Mouse (Mus musculus): ENCODE data around the gene Nfu1. TPM values are rescaled to one million over a fixed set of nuclear protein-coding genes. Genes with fewer than 3 reads are reported as not detected.
"Not testable (repeated sequence)": the region's sequence is repeated elsewhere in the genome, so short reads cannot be mapped to it uniquely, and the experiment has no call there.

Gene Nfu1
- polyA plus RNA-seq, 1 experiment from 2014 or later: 104 TPM

- 79% methylated on average over 5 of the region's 5 CpGs for WGBS
- Histone ChIP-seq H3K4me1 (replicated peaks) (no peaks in the 10 kb centered on the region), H3K27me3 (ENCODE audit: insufficient read depth, poor library complexity, severe bottlenecking) (no peaks in the 10 kb centered on the region), H3K9me3 (no peaks in the 10 kb centered on the region), H3K27ac (no peak overlapping the region), H3K4me3 (no peak overlapping the region), H3K36me3 (peaks cover 35% of the 10 kb centered on the region)
- no peak for DNase-seq (ENCODE audit: low spot score)
Observed at GRCm38 (mm10) chr6:86996629-86997307, 12.3 kb upstream of the Nfu1 start.

GRCm38 (mm10) chr6:86997360-86997759, 11.7 kb upstream of the Nfu1 start:
- Histone ChIP-seq H3K27ac (no peak overlapping the region), H3K9me3 (no peaks in the 10 kb centered on the region), H3K27me3 (ENCODE audit: insufficient read depth, poor library complexity, severe bottlenecking) (no peaks in the 10 kb centered on the region), H3K4me3 (no peak overlapping the region), H3K4me1 (replicated peaks) (no peaks in the 10 kb centered on the region), H3K36me3 (peaks cover 35% of the 10 kb centered on the region)
- DNase-seq (ENCODE audit: low spot score): no peak
- WGBS: 97% methylated on average over 6 of the region's 6 CpGs

DNA sequence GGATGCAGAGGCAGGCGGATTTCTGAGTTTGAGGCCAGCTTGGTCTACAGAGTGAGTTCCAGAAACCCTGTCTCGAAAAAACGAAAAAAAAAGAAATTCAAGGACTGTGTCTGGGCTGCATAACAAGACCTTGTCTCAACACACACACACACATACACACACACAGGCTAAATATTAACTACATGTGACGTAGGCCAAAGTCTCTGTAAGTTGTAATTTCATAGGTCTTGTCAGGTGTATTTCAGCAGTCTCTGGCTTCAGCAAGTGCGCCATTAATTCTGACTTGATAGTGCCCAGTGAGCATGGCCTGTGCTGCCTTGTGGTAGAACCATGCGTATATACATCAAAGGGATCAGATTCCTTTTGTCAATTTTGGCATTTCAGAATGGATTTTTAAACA, 7.0 kb upstream of the Nfu1 start:
- H3K36me3 ChIP-seq: peaks cover 16% of the 10 kb centered on the region
- H3K4me1 ChIP-seq (replicated peaks): no peaks in the 10 kb centered on the region
- 89% methylated on average over 6 of the region's 6 CpGs for WGBS
- no peak overlapping the region for H3K27ac ChIP-seq
- no peak for DNase-seq (ENCODE audit: low spot score)
- no peaks in the 10 kb centered on the region for H3K9me3 ChIP-seq
- H3K27me3 ChIP-seq (ENCODE audit: insufficient read depth, poor library complexity, severe bottlenecking): no peaks in the 10 kb centered on the region
- no peak overlapping the region for H3K4me3 ChIP-seq

GRCm38 (mm10) chr6:87002521-87003055, 6.4 kb upstream of the Nfu1 start:
- WGBS: 52% methylated on average over 8 of the region's 8 CpGs
- Histone ChIP-seq H3K4me3 (no peak overlapping the region), H3K27ac (no peak overlapping the region), H3K4me1 (replicated peaks) (no peaks in the 10 kb centered on the region), H3K9me3 (no peaks in the 10 kb centered on the region), H3K36me3 (peaks cover 10% of the 10 kb centered on the region), H3K27me3 (ENCODE audit: insufficient read depth, poor library complexity, severe bottlenecking) (no peaks in the 10 kb centered on the region)
- DNase-seq (ENCODE audit: low spot score): peak; percentile 76

DNA sequence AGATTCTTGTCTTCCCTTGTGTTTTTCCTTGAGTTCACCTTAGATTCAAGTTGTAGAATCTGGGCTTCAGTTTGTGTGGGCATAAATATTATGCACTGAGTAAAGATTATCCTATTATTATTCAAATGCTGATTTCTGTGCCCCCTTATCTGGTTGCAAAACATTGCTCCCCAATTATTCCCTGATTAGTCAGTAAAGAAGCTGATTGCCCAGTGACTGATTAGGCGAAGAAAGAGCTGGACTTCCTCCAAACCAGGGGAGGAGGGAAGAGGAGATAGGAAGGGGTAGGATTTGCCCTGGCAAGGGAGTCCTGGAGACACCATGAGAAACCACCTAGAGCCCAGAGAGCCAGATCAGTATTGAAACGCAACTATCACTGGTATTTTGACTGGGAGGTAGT, 4.9 kb upstream of the Nfu1 start:
- no peak overlapping the region for H3K27ac ChIP-seq
- H3K36me3 ChIP-seq: no peaks in the 10 kb centered on the region
- peaks cover 2% of the 10 kb centered on the region; the same call in 1 of the 2 replicates for H3K4me1 ChIP-seq (replicated peaks)
- no peak for DNase-seq (ENCODE audit: low spot score)
- no peaks in the 10 kb centered on the region for H3K9me3 ChIP-seq
- WGBS: 80% methylated on average over 2 of the region's 2 CpGs
- H3K27me3 ChIP-seq (ENCODE audit: insufficient read depth, poor library complexity, severe bottlenecking): no peaks in the 10 kb centered on the region
- H3K4me3 ChIP-seq: no peak overlapping the region

DNA sequence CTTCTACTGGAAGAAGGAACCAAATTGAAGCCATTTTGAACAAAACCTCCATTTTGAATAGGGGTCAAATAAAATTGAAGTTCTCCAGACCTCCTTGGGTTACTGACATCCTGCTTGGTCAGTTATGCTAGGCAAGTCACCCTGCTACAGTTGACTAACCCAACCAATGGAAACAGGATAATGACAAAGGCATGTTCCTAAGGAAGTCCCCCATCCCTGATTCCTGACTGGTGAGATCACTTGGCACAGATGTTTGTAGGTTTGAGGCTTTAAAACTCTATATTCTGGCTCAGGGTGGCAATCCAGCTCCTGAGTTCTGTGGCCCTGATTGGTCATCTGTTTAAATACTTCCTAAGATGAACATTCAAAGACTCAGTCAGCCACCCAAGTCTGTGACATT, 3.5 kb upstream of the Nfu1 start:
- Histone ChIP-seq H3K9me3 (no peaks in the 10 kb centered on the region), H3K27ac (no peak overlapping the region), H3K4me3 (no peak overlapping the region), H3K27me3 (ENCODE audit: insufficient read depth, poor library complexity, severe bottlenecking) (no peaks in the 10 kb centered on the region), H3K36me3 (no peaks in the 10 kb centered on the region), H3K4me1 (replicated peaks) (peaks cover 11% of the 10 kb centered on the region)
- no peak for DNase-seq (ENCODE audit: low spot score)

DNA sequence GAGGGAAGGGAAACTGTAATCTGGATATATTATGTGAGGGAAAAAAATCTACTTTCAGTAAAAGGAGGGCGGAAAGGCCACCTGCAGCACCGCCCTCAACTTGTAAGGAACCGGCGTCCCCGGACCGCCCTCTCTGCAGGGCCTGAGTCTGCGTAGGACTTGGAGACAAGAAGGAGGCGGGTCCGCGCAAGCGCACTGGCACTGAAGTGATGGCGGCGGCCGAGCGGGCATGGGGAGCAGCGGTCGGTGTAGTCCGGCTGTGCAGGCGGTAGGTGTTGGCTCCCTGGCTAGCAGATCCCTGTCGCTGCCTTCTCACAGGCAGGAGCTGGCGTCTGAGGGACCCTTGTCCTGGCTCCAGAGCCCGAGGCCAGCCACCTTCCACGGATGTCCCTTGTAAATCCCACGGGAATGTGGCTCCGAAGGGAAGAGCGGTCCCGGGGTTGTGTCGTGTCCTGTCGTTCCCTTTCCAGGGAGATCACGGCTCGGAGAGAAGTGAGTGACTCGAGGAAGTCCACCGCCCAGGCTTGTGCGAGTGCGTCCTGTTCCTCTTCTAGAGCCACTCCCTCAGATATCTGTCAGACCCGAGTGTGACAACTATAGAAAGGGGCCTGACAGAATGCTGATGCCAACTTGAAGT, 774 bp downstream of the Nfu1 start:
- H3K4me3 ChIP-seq: peak overlapping the region; percentile 97
- peak overlapping the region; percentile 97 for H3K27ac ChIP-seq
- peak; percentile 93 for DNase-seq (ENCODE audit: low spot score)
- H3K9me3 ChIP-seq: no peaks in the 10 kb centered on the region
- under 1% methylated on average over 36 of the region's 36 CpGs for WGBS
- no peaks in the 10 kb centered on the region for H3K27me3 ChIP-seq (ENCODE audit: insufficient read depth, poor library complexity, severe bottlenecking)
- H3K4me1 ChIP-seq (replicated peaks): peaks cover 17% of the 10 kb centered on the region
- peaks cover 17% of the 10 kb centered on the region for H3K36me3 ChIP-seq

- DNase-seq (ENCODE audit: low spot score): peak; percentile 23
- Histone ChIP-seq H3K27ac (no peak overlapping the region), H3K27me3 (ENCODE audit: insufficient read depth, poor library complexity, severe bottlenecking) (no peaks in the 10 kb centered on the region), H3K4me3 (no peak overlapping the region), H3K9me3 (peaks cover 7% of the 10 kb centered on the region), H3K36me3 (peaks cover 69% of the 10 kb centered on the region), H3K4me1 (replicated peaks) (no peaks in the 10 kb centered on the region)
- WGBS: 59% methylated on average over 4 of the region's 4 CpGs
Observed at GRCm38 (mm10) chr6:87016916-87017315, 7.9 kb downstream of the Nfu1 start.

DNA sequence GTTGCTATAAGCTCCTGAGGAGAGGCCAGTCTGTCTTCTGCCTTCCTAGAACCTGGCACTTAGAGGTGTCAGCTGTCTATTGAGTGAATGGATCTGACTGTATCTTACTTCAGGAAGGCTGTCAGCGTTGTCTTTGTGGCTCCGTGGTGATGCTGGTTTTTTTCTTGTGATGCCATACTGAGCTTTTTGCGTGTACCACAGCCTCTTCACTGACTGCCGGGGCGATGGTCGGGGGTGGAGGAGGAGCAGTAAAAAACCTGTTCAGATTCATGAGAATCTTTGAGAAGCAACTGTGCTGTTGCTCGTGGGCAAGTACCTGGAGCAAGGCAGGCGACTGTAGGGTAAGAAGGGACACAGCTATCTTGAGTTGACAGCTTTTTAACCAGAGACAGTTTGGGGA, 9.8 kb downstream of the Nfu1 start:
- Histone ChIP-seq H3K9me3 (peaks cover 7% of the 10 kb centered on the region), H3K4me1 (replicated peaks) (no peaks in the 10 kb centered on the region), H3K4me3 (no peak overlapping the region), H3K27ac (no peak overlapping the region), H3K36me3 (peaks cover 77% of the 10 kb centered on the region), H3K27me3 (ENCODE audit: insufficient read depth, poor library complexity, severe bottlenecking) (no peaks in the 10 kb centered on the region)
- DNase-seq (ENCODE audit: low spot score): no peak
- 93% methylated on average over 8 of the region's 8 CpGs for WGBS

- DNase-seq (ENCODE audit: low spot score): no peak
- 97% methylated on average over 12 of the region's 12 CpGs for whole genome bisulfite sequencing
- Histone ChIP-seq H3K4me3 (no peak overlapping the region), H3K36me3 (peaks cover 88% of the 10 kb centered on the region), H3K9me3 (peaks cover 7% of the 10 kb centered on the region), H3K4me1 (replicated peaks) (no peaks in the 10 kb centered on the region), H3K27me3 (ENCODE audit: insufficient read depth, poor library complexity, severe bottlenecking) (no peaks in the 10 kb centered on the region), H3K27ac (no peak overlapping the region)
Observed at GRCm38 (mm10) chr6:87021791-87022190, 12.8 kb downstream of the Nfu1 start.

- Histone ChIP-seq H3K36me3 (peaks cover 85% of the 10 kb centered on the region), H3K27me3 (ENCODE audit: insufficient read depth, poor library complexity, severe bottlenecking) (no peaks in the 10 kb centered on the region), H3K4me3 (no peak overlapping the region), H3K27ac (no peak overlapping the region), H3K4me1 (replicated peaks) (no peaks in the 10 kb centered on the region), H3K9me3 (no peaks in the 10 kb centered on the region)
- 88% methylated on average over 7 of the region's 7 CpGs for WGBS
- DNase-seq (ENCODE audit: low spot score): no peak
Observed at GRCm38 (mm10) chr6:87026980-87027379, 17.9 kb downstream of the Nfu1 start.

DNA sequence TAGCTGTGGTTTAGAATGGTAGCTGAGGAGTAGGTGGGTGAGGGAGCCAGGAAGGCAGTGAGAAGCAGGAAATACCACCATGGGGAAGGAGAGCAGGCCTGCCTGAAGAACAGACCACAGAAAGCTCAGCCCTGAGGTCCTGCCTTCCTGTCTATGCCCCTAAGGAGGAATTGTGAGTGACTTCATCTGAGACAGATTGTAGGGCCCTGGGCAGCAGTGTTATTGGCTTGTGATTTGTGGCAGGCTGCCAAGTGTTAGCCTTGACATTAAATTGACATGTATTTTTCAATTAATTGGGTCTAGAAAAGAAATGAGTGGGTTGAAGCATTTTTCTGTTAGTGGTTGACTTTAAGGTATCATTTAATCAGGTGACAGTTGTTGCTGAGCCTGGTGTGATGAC, 19.8 kb downstream of the Nfu1 start:
- Histone ChIP-seq H3K4me1 (replicated peaks) (no peaks in the 10 kb centered on the region), H3K27me3 (ENCODE audit: insufficient read depth, poor library complexity, severe bottlenecking) (no peaks in the 10 kb centered on the region), H3K36me3 (peaks cover 68% of the 10 kb centered on the region), H3K4me3 (no peak overlapping the region), H3K27ac (no peak overlapping the region), H3K9me3 (no peaks in the 10 kb centered on the region)
- no peak for DNase-seq (ENCODE audit: low spot score)

- not testable (repeated sequence) for H3K27ac ChIP-seq; DNase-seq (ENCODE audit: low spot score)
- WGBS: 89% methylated on average over 7 of the region's 7 CpGs
Observed at GRCm38 (mm10) chr6:87031310-87031709, 22.3 kb downstream of the Nfu1 start.

More at GRCm38 (mm10) chr6:87031310-87031709, 22.3 kb downstream of the Nfu1 start:
- not testable (repeated sequence) for H3K27me3 ChIP-seq (ENCODE audit: insufficient read depth, poor library complexity, severe bottlenecking); H3K4me1 ChIP-seq (replicated peaks); H3K4me3 ChIP-seq; H3K9me3 ChIP-seq
- peaks cover 44% of the 10 kb centered on the region for H3K36me3 ChIP-seq

Measured in hindbrain, embryonic 10.5 days (tissue).